Mouse (Mus musculus): ENCODE measurements at regions not wholly inside any gene's neighbourhood (a gene's known extent, or its start where the extent isn't known, plus 50 kb on each side); places are given as distances from the start of the nearest gene placed in this dataset.

DNA sequence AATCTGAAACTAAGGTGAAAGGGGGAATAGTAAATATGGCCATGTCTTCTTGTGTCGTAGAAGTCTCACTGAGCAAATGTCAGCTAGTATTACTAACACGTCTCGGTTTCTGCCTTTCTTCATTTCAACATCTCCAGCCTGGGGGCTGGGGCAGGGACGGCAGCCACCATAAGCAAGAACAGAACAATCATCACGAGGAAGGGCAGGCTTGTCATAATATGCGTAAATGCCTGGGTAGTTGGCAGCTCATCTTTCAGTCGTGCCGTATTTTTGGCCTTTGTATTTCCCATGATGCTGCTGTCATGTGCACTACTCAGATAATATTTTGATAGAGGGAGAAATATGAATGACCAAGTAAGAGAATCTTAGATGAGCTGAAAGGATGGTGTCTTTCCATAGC, 120.5 kb upstream of the Hand2 start:
- no peak for DNase-seq

DNA sequence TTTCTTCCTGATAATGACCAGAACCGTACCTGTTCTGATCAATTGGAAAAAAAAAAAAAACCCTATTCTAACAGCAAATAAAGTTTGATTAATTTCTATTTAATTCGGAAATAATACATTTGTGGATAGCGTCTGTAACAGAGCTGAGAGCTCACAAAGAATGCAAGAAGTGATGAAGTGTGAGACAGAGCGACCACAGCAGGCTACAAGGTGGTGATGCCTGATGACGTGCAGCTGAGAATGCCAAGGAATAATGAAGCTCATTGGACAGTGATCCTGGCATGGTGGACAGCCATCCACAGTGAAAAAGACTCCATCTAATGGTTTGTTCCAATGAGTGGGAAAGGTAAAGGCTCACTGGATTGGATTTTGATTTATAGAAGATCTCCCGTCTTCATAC, 111.2 kb upstream of the Hand2 start:
- DNase-seq, result no peak

DNA sequence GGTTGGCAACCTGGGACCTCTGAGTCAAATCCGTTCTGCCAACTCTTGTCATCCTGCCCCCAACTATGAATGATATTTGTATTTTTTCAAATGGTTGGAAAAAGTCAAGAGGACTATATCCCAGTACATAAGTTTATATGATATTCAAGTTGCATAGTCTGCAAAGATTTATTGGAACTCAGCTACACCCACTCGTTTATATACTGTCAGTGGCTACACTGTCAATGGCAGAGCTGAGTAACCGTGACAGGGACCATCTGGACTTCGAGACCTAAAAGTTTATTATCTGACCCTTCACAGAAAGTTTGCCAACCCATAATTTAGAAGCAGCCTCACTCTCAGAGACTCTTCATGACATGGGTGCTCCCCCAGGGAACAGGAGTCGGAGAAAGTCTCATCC, 107.7 kb upstream of the Hand2 start:
- no peak for DNase-seq

DNA sequence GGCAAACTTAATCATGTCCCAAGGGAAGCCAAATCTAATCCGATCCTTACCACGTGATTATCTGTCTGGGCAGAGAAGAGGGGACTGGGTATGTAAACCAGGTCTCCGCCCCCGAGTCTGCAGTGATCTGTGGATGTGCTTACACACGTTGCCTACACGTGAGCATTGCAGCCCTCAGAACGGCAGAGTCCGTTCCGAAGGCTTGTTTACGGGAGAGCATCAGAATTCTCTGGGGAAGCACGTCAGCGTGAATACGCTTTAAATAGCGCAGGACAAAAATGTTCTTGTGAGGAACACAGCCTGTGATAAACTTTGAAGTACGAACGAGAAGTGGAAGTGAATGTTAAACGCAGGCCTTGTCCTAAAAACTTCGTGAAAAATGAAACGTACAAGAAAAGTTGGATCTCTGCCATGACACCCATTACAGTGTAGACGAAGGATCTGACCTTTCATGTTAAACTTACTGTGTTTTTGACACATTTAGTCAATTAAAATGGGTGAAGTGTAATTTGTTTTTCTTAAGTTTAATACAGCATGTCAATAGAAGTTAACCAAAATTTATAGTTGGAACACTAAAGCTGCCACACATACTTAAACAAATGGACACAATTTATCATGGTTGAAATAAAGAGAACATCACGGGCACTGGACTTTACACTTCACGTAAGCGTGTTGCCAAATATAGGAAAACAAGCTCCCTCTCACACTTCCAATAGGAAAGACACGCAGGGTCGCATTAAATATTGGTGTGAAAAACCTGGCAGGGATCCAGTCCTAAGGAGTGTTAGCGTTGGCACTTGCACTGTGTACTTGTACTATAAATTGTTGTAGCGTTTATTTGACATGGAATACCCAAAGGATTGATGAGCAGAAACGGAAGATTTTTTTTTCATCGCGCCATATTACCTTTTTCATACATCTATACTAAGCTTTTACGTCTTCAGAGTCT, 106.5 kb upstream of the Hand2 start:
- no peak for DNase-seq

DNA sequence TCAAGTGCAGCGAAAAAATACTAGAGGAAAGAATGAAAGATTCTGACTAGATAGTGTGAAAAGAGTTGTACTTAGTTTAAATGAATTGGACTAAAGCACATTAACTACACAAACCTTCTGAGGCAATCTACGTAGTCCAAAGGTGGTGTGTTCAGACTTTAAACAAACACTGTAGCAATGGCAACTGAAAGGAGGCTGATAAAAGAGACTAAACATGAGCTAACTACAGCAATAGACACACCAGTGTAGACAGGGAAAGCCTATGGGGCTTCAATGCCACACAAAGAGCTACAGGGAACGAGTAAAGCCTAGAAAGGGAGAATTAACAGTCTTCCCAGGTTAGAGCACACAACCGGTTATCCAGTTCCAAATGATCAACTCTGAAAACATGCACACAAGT, 90.2 kb upstream of the Hand2 start:
- no peak for DNase-seq

DNA sequence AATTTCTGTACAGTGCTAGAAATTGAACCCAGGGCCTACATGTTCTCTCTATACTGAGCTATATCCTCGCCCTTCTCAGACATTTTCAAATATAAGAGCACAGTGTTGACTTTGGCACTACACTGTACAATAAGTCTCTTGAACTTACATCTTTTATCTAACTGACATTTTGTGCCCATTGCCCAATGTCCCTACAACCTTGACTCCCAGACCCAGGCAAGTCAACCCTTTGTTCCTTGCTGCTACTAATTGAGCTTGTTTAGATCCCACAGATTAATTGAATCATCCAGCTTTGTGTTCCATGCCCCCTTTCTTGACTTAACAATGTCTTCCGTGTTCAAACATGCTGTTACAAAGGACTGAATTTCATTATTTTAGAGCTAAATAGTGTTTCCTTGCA, 78.5 kb upstream of the Hand2 start:
- DNase-seq, result no peak

DNA sequence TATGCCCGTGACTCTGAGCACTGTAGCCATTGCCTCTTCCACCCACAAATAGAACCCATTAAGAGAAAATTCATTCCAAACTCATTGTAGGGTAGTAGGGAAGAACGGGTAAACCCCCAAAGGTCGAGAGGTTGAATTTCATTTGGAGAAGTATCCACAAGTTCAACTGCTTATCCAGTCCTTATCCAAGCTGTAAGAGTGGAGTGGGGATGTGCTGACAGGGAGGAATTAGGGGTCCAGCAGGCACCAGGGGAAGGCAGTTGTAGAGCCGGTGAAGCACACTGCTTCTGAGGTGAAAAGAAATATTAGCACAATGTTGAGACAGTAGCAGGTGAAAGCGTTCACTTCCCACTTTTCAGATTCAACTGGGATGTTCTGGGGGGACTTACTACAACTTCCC, 71.7 kb upstream of the Hand2 start:
- no peak for DNase-seq
